Mouse (Mus musculus) kidney, adult 18-20 months (tissue): ENCODE results near the gene Cacfd1.

Source experiments
- DNase-seq: peaks from one replicate; pipeline ENCODE4 v3.0.0; 2021

Cacfd1 gene

GRCm38 (mm10) chr2:27027618-27028436 lies 18.1 kb downstream of the Cacfd1 start, which contains the start of gene Slc2a6:
Gene Slc2a6, minus strand, starts transcription at chr2:27027998.
- peak; percentile 81 for DNase-seq

- no peak for DNase-seq
Measured at GRCm38 (mm10) chr2:27028437-27029015, 18.8 kb downstream of the Cacfd1 start.

- no peak for DNase-seq
Measured at GRCm38 (mm10) chr2:27032361-27032760, 22.6 kb downstream of the Cacfd1 start.

GRCm38 (mm10) chr2:27036003-27036402 lies 26.3 kb downstream of the Cacfd1 start:
- DNase-seq: no peak

GRCm38 (mm10) chr2:27037008-27037407 lies 27.3 kb downstream of the Cacfd1 start:
- no peak for DNase-seq

- peak; percentile 67 for DNase-seq
Measured at GRCm38 (mm10) chr2:27038596-27038995, 28.9 kb downstream of the Cacfd1 start.

GRCm38 (mm10) chr2:27039286-27039685 lies 29.6 kb downstream of the Cacfd1 start:
- peak; percentile 65 for DNase-seq

- DNase-seq: peak; percentile 82
Measured at GRCm38 (mm10) chr2:27042131-27042844, 32.6 kb downstream of the Cacfd1 start.

GRCm38 (mm10) chr2:27043461-27043860 lies 33.7 kb downstream of the Cacfd1 start:
- DNase-seq: peak; percentile 88

GRCm38 (mm10) chr2:27044166-27044565 lies 34.4 kb downstream of the Cacfd1 start:
- no peak for DNase-seq

GRCm38 (mm10) chr2:27044641-27045040 lies 34.9 kb downstream of the Cacfd1 start:
- no peak for DNase-seq

GRCm38 (mm10) chr2:27045979-27046770 lies 36.4 kb downstream of the Cacfd1 start:
- DNase-seq: peak; percentile 60

- no peak for DNase-seq
Measured at GRCm38 (mm10) chr2:27049408-27049807, 39.7 kb downstream of the Cacfd1 start.

- DNase-seq: no peak
Measured at GRCm38 (mm10) chr2:27058251-27058650, 48.5 kb downstream of the Cacfd1 start.

GRCm38 (mm10) chr2:27058751-27059150 lies 49.0 kb downstream of the Cacfd1 start:
- no peak for DNase-seq

GRCm38 (mm10) chr2:27059187-27059586 lies 49.5 kb downstream of the Cacfd1 start:
- DNase-seq: no peak

GRCm38 (mm10) chr2:27067124-27067523 lies 57.4 kb downstream of the Cacfd1 start:
- DNase-seq: no peak

GRCm38 (mm10) chr2:27067996-27068395 lies 58.3 kb downstream of the Cacfd1 start:
- DNase-seq: no peak

- no peak for DNase-seq
Measured at GRCm38 (mm10) chr2:27069646-27070045, 59.9 kb downstream of the Cacfd1 start.

- DNase-seq: no peak
Measured at GRCm38 (mm10) chr2:27070247-27070813, 60.6 kb downstream of the Cacfd1 start.
